Mouse (Mus musculus): ENCODE results near the gene Gm10188. TPM values are rescaled to one million over a fixed set of nuclear protein-coding genes. Genes with fewer than 3 reads are reported as not detected.
A peak's percentile ranks its signal among the peaks of the same experiment; 100 is the strongest.

Gm10188 gene
- polyA plus RNA-seq, 1 experiment from 2014 or later = not detected

DNA sequence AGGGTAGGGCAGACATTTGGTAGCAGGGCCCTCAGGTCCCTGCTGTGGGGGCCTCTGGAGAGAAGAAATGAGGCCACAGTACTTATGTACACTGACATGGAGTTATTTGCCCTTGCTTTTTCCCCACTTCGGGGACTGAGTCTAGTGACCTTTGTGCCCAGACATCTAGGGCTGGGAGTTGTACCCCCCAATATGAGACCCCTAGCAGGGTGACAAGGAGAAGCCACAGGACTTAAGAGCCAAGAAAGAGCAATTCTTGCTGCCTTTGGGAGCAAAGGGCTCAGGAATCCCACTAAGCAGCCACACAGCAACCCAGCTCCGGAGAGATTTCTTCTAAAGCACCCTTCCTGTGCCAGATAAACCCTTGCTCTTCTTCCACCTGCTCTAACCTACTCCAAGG is 27.6 kb downstream of the Gm10188 start:
- WGBS = 58% methylated on average over 2 of the region's 2 CpGs
- H3K27ac ChIP-seq = no peak overlapping the region
- no peak overlapping the region for H3K4me2 ChIP-seq
- H3K9me3 ChIP-seq (replicated peaks) = no peaks in the 10 kb centered on the region
- no peak overlapping the region for H3K4me3 ChIP-seq
- no peaks in the 10 kb centered on the region for H3K36me3 ChIP-seq
- no peak overlapping the region for H3K9ac ChIP-seq
- peaks cover 9% of the 10 kb centered on the region for H3K4me1 ChIP-seq (replicated peaks)
- no peak for ATAC-seq (replicated peaks; ENCODE audit: insufficient number of reproducible peaks, insufficient read depth, low FRiP score, low read depth)
- H3K27me3 ChIP-seq = peaks cover 55% of the 10 kb centered on the region

DNA sequence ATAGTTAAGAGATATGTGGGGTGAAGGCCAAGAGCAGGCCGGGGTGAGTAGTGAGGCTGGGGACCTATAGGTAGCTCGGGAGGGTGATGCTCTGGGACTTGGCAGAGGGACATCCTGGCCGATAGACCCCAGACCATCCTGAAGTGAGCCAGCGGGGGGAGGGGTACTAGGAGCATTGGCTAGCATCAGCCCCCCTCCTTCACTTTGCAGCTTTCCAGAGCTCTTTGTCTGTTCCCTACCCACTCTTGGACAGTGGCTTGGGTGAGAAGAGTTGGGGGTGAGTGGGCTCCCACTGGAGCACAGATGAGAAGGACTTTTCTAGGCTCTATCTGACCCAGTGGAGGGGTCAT is 28.1 kb downstream of the Gm10188 start:
- Histone ChIP-seq H3K9me3 (replicated peaks) (no peaks in the 10 kb centered on the region), H3K4me1 (replicated peaks) (peaks cover 9% of the 10 kb centered on the region), H3K27me3 (peaks cover 55% of the 10 kb centered on the region), H3K27ac (no peak overlapping the region), H3K36me3 (no peaks in the 10 kb centered on the region), H3K4me2 (no peak overlapping the region), H3K9ac (no peak overlapping the region), H3K4me3 (no peak overlapping the region)
- ATAC-seq (replicated peaks; ENCODE audit: insufficient number of reproducible peaks, insufficient read depth, low FRiP score, low read depth) = no peak
- 47% methylated on average over 4 of the region's 4 CpGs for WGBS

DNA sequence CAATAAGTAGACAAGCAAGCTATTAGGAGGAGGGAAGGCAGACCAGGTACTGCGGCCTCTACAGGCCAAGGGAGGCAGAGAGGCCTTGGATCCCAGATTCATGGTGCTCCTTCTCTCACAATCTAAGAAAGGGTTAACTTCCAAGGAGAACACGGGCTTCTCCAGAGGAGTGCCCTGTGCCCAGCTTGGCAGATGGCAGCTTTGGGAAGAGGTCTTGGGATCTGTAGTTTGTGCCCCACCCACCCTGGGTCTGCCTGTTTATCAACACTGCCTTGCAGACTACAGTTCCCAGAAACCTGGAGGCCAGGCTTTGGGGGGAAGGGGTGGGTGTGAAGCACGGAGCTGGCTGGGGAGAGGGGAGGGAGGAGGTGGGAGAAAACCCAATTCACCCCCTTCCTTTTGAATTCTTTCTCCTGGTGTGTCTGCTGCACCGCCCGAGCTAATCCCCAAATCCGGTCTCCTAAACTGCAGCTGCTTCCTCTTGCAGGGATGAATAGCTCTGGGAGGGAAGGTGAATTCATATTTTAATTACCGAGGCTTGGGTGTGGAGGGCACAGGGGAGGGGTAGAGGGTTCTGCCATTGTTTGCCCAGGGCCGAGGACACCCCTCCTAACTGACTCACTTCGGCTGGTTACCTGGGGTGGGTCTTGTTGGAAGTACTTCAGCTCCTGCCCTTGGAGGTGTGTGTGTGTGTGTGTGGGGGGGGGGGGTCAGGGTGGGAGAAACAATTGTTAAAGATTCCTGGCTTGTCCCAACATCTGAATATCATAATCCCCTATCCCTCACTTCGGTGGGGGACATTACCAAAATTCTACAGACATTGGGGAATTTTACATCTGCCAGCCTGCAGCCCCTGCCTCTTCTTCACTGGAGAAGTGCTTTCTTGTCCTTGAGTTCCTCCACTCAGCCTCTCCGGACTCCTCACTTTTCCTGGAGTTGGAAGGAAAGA is 28.7 kb downstream of the Gm10188 start:
- Histone ChIP-seq H3K9ac (no peak overlapping the region), H3K27me3 (peaks cover 59% of the 10 kb centered on the region)

DNA sequence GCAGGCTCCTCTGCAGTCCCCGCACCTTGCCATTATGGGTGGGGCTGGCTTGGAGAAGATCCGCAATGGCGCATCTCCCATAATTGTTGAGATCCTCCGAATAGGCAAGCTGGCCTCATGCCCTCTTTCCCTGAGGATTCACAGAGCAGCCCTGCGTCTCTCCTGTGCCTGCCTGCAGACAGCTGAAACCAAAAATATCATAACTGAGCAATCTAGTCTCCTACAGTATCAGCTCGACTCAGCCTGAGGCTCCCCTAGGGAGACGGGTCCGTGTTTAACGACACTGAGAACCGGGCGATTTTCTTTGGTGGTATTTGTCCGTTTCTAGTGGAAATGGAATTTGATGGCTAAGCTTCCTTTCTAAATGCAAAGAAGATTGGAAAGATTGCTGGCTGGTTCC is 29.6 kb downstream of the Gm10188 start:
- Histone ChIP-seq H3K4me1 (replicated peaks) (peaks cover 9% of the 10 kb centered on the region), H3K27me3 (peaks cover 67% of the 10 kb centered on the region), H3K36me3 (no peaks in the 10 kb centered on the region), H3K4me2 (peak overlapping the region; percentile 34), H3K9ac (no peak overlapping the region), H3K27ac (no peak overlapping the region), H3K4me3 (peak overlapping the region; percentile 2; the same call in 1 of the 2 replicates), H3K9me3 (replicated peaks) (no peaks in the 10 kb centered on the region)
- ATAC-seq (replicated peaks; ENCODE audit: insufficient number of reproducible peaks, insufficient read depth, low FRiP score, low read depth) = no peak
- 10% methylated on average over 12 of the region's 12 CpGs for WGBS

More for the DNA sequence above, 28.7 kb downstream of the Gm10188 start:
- 33% methylated on average over 11 of the region's 11 CpGs for WGBS
- Histone ChIP-seq H3K4me3 (0 out of 2 replicates have a peak overlapping the region, but pooled peaks have one; percentile 2), H3K4me2 (peak overlapping the region; percentile 34), H3K4me1 (replicated peaks) (peaks cover 9% of the 10 kb centered on the region), H3K9me3 (replicated peaks) (no peaks in the 10 kb centered on the region), H3K36me3 (no peaks in the 10 kb centered on the region), H3K27ac (no peak overlapping the region)
- no peak; the same call in 1 of the 2 replicates for ATAC-seq (replicated peaks; ENCODE audit: insufficient number of reproducible peaks, insufficient read depth, low FRiP score, low read depth)

DNA sequence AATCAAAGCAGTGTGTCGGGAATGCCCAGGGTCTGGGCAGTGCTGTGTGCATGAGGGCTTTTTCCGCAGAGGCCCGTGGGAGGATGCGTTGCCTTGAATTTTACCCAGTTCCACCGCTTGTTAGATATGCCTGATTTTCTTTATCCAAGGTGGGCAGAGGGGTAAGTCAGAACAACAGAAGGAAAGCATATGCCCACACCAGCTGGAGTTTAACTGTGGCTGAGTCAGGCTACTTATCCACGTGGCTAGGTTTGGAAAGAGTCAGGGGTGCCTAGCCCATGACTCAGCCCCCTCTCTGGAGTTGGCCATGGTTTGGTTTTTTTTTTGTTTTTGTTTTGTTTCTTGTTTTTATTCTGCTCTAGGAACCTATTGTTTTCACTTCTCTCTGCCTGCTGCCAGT is 30.3 kb downstream of the Gm10188 start:
- WGBS = 73% methylated on average over 6 of the region's 6 CpGs
- H3K27me3 ChIP-seq = peaks cover 69% of the 10 kb centered on the region

DNA sequence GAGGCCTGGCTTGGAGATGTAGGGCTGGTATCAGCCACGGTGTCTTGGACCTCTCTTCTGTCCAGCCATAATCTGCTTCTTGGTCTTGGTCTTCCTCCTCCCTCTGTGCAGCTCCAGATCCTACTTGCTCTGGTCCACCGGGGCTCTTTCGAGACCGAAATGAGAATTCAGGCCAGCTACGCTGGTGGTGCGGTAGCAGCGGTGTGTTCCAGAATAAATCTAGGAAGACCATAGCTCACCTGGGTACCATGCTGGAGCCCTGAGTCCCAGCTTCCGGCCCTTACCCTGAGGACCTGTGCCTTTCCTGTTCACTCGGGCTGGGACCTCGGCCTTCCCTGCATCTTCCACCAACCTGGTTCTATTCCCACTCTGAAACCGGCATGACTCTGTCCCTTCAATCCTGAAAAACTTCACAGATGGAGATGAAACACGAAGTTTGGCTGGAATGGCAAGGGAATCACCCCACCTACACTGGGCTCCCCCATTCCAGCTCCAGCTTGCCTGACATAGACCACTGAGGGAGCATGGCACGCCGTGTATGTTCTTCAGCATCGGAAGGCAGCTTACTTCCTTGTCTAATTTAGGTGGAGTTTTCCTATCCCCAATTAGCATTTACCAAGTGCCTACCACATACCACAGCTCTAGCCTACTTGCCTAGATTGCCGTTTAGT is 31.0 kb downstream of the Gm10188 start:
- peaks cover 14% of the 10 kb centered on the region for H3K4me1 ChIP-seq (replicated peaks)
- 83% methylated on average over 16 of the region's 16 CpGs for WGBS

More for the DNA sequence above, 30.3 kb downstream of the Gm10188 start:
- Histone ChIP-seq H3K4me3 (no peak overlapping the region), H3K4me2 (no peak overlapping the region), H3K4me1 (replicated peaks) (peaks cover 14% of the 10 kb centered on the region), H3K9me3 (replicated peaks) (no peaks in the 10 kb centered on the region), H3K36me3 (no peaks in the 10 kb centered on the region), H3K27ac (no peak overlapping the region), H3K9ac (no peak overlapping the region)
- no peak for ATAC-seq (replicated peaks; ENCODE audit: insufficient number of reproducible peaks, insufficient read depth, low FRiP score, low read depth)

DNA sequence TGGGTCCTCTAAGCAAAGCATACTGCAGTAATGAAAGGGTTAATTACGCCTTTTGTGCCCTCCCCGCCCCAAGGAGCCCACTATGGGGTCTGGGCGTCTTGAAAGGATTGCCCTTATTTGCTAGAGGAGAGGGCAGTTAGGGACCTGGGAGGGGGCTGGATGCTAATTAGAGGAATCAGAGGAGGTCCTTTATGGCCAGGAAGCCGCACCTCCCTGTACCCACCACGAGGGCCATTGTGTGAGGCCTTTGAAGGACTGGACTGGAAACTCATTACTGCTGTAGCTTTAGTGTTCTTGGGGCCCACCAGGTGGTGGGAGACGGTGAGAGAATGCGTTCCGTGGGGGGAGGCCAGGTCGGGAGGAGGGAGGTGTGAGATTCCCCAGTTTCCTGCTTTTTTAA is 31.9 kb downstream of the Gm10188 start:
- ATAC-seq (replicated peaks; ENCODE audit: insufficient number of reproducible peaks, insufficient read depth, low FRiP score, low read depth) = no peak
- Histone ChIP-seq H3K27ac (no peak overlapping the region), H3K4me1 (replicated peaks) (peaks cover 14% of the 10 kb centered on the region), H3K4me2 (no peak overlapping the region), H3K27me3 (peaks cover 81% of the 10 kb centered on the region), H3K9ac (no peak overlapping the region), H3K4me3 (no peak overlapping the region), H3K36me3 (no peaks in the 10 kb centered on the region), H3K9me3 (replicated peaks) (no peaks in the 10 kb centered on the region)
- WGBS = 23% methylated on average over 9 of the region's 9 CpGs

More for the DNA sequence above, 31.0 kb downstream of the Gm10188 start:
- no peaks in the 10 kb centered on the region for H3K9me3 ChIP-seq (replicated peaks)
- no peak overlapping the region for H3K27ac ChIP-seq
- no peaks in the 10 kb centered on the region for H3K36me3 ChIP-seq
- no peak overlapping the region for H3K9ac ChIP-seq
- H3K4me3 ChIP-seq = no peak overlapping the region
- ATAC-seq (replicated peaks; ENCODE audit: insufficient number of reproducible peaks, insufficient read depth, low FRiP score, low read depth) = no peak
- peaks cover 76% of the 10 kb centered on the region for H3K27me3 ChIP-seq
- H3K4me2 ChIP-seq = no peak overlapping the region

DNA sequence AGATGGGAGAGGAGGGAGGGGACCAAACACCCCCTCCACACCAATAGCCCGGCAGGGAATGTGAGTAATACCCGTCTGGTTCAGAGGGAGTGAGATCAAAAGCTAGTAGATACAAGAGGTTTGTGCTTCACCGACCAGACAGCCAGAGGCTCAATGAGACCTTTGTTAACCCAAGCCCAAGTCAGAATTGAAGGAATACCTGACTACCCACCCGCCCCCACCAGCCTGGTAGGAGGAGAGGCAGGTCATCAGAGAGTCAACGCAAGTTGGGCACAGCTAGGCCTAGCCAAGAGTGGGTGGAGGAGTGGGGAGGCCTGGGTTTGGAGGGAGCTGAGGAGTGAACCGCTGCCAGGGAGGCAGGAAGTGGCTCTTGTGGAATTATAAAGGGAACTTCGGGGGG is 33.2 kb downstream of the Gm10188 start:
- Histone ChIP-seq H3K36me3 (no peaks in the 10 kb centered on the region), H3K4me3 (no peak overlapping the region), H3K4me1 (replicated peaks) (peaks cover 25% of the 10 kb centered on the region), H3K9me3 (replicated peaks) (no peaks in the 10 kb centered on the region), H3K27me3 (peaks cover 85% of the 10 kb centered on the region), H3K27ac (no peak overlapping the region), H3K9ac (no peak overlapping the region), H3K4me2 (no peak overlapping the region)
- ATAC-seq (replicated peaks; ENCODE audit: insufficient number of reproducible peaks, insufficient read depth, low FRiP score, low read depth) = no peak
- WGBS = 40% methylated on average over 7 of the region's 7 CpGs

DNA sequence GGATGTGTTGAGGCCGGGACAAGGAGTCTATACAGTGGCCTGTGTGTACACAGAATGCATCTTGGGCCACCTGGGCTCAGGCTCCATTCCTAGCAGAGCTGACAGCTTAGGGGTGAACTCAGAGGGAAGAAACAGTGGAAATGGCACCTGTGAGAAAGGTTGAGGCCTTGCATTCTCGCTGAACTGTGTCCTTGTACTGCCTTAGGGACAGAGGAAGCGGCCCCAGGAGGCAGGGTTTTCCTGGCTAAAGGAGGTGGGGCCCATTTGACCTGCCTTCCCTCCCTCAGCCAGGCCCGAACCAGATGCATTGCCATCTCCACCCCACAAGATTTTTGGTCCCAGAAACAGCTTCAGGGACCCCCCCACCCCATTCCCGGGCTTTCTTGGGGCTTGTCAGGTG is 33.9 kb downstream of the Gm10188 start:
- no peaks in the 10 kb centered on the region for H3K9me3 ChIP-seq (replicated peaks)
- no peak overlapping the region for H3K4me2 ChIP-seq
- H3K9ac ChIP-seq = no peak overlapping the region
- no peak for ATAC-seq (replicated peaks; ENCODE audit: insufficient number of reproducible peaks, insufficient read depth, low FRiP score, low read depth)
- H3K36me3 ChIP-seq = no peaks in the 10 kb centered on the region
- no peak overlapping the region for H3K4me3 ChIP-seq
- H3K27me3 ChIP-seq = peaks cover 86% of the 10 kb centered on the region
- peaks cover 32% of the 10 kb centered on the region for H3K4me1 ChIP-seq (replicated peaks)
- H3K27ac ChIP-seq = no peak overlapping the region
- 60% methylated on average over 5 of the region's 5 CpGs for WGBS

DNA sequence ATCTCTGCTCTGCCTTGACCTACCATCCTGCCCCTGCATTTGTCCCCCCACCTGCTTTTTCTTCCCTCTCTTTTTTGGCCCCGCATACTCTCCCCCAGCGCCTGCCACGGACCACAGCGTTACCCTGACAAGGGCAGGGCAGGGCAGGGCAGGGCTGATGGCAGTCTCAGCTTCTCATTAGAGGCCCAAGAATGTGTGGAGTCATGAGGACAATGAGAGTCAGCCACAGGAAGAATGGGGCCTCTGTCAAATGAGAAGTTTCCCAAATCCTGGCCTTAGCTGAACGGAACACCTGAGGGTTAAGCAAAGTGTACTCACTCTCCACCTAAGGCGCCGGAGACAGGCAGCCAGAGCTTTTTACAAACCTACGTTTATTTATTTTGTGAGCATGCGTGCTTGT is 34.5 kb downstream of the Gm10188 start:
- Histone ChIP-seq H3K4me3 (no peak overlapping the region), H3K9ac (no peak overlapping the region), H3K27me3 (peaks cover 86% of the 10 kb centered on the region), H3K27ac (no peak overlapping the region), H3K36me3 (no peaks in the 10 kb centered on the region), H3K4me2 (no peak overlapping the region), H3K4me1 (replicated peaks) (peaks cover 32% of the 10 kb centered on the region), H3K9me3 (replicated peaks) (no peaks in the 10 kb centered on the region)
- 67% methylated on average over 9 of the region's 9 CpGs for WGBS
- no peak for ATAC-seq (replicated peaks; ENCODE audit: insufficient number of reproducible peaks, insufficient read depth, low FRiP score, low read depth)

DNA sequence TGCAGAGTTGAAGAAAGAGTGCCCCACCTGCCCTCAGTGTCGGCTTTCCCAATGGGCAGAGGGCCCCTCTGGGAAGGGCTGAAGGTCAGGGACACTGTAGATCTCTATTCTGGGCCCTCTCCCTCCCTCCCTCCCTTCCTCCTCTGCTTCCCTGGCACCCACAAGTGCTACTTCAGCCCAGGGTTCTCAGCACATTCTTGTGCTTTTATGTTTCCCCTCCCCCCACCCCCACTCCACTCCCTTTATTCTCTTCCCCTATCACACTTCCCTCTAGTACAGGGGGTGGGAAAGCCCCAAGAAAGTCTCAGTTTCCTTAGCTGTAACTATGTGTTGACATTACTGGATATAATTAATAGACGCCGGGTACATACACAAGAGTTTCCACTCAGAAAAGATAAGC is 34.9 kb downstream of the Gm10188 start:
- H3K4me3 ChIP-seq = no peak overlapping the region
- peaks cover 86% of the 10 kb centered on the region for H3K27me3 ChIP-seq
- ATAC-seq (replicated peaks; ENCODE audit: insufficient number of reproducible peaks, insufficient read depth, low FRiP score, low read depth) = no peak
- no peaks in the 10 kb centered on the region for H3K9me3 ChIP-seq (replicated peaks)
- no peak overlapping the region for H3K9ac ChIP-seq
- peaks cover 31% of the 10 kb centered on the region for H3K4me1 ChIP-seq (replicated peaks)
- H3K4me2 ChIP-seq = no peak overlapping the region
- 38% methylated on average over 3 of the region's 3 CpGs for WGBS
- no peaks in the 10 kb centered on the region for H3K36me3 ChIP-seq
- no peak overlapping the region for H3K27ac ChIP-seq
